Mouse (Mus musculus) neutrophil, adult 65 days (primary cell): ENCODE data around the gene Sh2d5. TPM values are rescaled to one million over a fixed set of nuclear protein-coding genes. Genes with fewer than 3 reads are reported as not detected.

Experiments used
- total RNA-seq: library from RNA; stranded (reverse); gene quantifications from 2 replicates; pipeline ENCODE4 v1.2.4, GENCODE M21; 2023

Sh2d5 gene
- total RNA-seq = 3.4 and 5.3 TPM in 2 replicates

GRCm38 (mm10) chr4:138250088-138250960, at the start of gene Sh2d5, which contains the start of gene Kif17:
Sh2d5 (plus strand) TSS chr4:138250403.
Kif17 (plus strand) TSS chr4:138250435.

DNA sequence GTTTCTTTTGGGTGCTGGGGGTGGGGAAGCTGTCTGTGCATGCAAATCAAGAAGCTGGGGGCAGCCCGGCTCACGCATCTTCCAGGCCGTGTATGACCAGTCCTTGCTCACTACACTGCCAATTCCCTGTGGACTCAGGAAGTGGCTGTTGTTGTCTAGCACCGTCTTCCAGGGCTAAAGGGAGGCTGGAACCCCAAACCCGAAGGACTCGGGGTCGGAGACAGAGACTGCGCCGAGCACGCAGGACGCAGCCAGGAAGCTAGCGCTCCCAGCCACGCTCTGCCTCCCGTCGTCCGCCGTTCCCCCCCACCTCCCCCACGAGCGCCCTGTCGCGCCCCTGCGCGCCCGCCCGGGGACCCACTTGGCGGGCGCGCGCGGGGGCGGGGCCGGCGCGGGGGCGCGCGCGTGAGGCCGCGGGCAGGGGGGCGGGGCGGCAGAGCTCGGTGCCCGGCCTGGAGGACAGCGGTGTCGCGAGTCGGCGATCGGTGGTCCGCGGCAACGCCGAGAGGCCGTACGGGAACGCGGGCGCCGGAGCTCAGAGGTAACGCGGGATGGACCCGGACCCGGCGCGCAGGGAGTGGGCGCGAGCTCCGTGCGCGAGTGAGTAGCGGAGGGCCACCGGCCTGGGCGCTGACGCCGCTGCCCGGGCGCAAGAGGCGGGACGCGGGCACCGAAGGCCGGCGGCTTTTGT, 33.9 kb upstream of the Sh2d5 start, which contains the start of gene Hp1bp3:
Gene Hp1bp3, plus strand, starts transcription at position 97 of the 691 bp plus-strand sequence.

DNA sequence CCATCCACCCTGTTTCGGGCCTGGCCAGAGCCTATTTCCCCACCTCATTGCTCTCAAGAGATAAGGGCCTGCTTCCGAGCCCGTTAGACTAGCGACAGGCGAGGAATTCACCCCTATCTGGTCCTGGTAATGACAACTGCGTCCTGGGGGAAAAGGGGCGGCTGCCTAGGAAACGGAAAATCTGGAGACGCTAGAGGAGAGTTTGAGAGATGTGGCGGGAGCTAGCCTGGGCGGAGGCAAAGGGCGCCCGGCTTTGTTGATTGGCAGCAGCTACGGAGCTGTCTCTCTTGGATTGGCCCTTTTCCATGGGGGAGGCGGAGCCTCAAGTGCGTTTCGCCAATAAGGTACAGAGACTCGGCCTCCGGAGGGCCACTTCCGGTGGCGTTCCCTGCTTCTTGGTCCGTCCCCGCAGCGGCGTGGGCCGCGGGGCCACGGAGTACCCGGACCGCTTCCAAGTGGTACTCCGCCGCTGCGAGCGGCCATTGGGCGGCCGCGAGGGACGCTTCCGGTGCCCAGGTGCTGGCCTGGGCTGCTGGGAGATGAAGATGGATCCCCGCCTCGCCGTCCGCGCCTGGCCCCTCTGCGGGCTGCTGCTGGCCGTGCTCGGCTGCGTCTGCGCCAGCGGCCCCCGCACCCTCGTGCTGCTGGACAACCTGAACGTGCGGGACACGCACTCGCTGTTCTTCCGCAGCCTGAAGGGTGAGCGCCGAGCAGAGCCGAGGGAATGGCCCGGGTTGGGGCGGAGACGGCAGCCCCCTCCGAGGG, 54.3 kb downstream of the Sh2d5 start, which contains the start of gene Ddost:
Gene Ddost, plus strand, starts transcription at position 391 of the 765 bp plus-strand sequence.

Other genes starting within 250 kb of the Sh2d5 start
- gene Hp1bp3, start 34.1 kb upstream of the Sh2d5 start, total RNA-seq = 108 and 132 TPM in 2 replicates
- 0.98 and 1.5 TPM in 2 replicates for gene Kif17, start within 50 bp of the Sh2d5 start, total RNA-seq
- 64.1 and 75.0 TPM in 2 replicates for gene Ddost, start 54.3 kb downstream of the Sh2d5 start, total RNA-seq
- 36.9 and 50.4 TPM in 2 replicates for gene Pink1, start 75.9 kb downstream of the Sh2d5 start, total RNA-seq
- not detected in 2 replicates for gene Cda, start 117.6 kb downstream of the Sh2d5 start, total RNA-seq
- gene Fam43b, start 146.1 kb downstream of the Sh2d5 start, total RNA-seq = not detected in 2 replicates
- gene Mul1, start 184.3 kb downstream of the Sh2d5 start, total RNA-seq = 27.8 and 39.1 TPM in 2 replicates
- 0.68 and 0.69 TPM in 2 replicates for gene Camk2n1, start 203.9 kb downstream of the Sh2d5 start, total RNA-seq